Comparison of ENCODE assay signal across 8 mouse cellular contexts in the genomic region with DNA sequence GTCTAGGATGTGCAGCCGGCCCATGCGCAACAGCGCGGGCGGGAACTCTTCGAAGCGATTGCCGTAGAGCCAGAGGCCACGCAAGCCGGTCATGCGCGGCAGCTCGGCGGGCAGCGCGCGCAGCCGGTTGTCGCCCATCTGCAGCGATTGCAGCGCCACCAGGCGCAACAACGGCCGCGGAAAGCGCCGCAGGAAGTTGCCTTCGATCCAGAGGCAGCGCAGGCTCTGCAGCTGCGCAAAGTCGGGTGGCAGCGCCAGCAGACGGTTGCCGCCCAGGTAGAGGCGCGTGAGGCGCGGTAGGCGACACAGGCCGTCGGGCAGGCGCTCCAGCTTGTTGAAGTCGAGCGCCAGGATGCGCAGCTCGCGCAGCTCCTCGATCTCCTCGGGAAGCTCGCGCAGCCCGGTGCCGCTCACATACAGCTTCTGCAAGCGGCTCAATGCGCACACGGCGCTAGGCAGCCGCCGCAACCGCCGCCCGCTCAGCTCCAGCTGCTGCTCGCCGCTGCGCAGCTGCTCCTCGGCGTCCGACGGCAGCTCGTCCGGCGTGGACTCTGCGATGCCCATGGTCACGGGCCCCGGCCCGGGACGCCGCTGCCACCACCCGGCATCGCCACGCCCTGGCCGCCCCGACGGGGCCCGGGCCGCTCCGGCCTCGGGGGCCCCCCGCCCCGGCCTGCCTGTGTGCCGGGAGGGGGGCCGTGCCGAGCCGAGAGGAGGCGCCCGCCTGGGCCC. TPM values are rescaled to one million over a fixed set of nuclear protein-coding genes. Genes with fewer than 3 reads are reported as not detected.
DNase-seq lines count a peak whose midpoint lies in the region; ATAC-seq and TF ChIP-seq lines count a peak whose summit lies in the region.

Gene Lrrc10b (minus strand): TSS at position 722 of the 732 bp plus-strand sequence.

- no peaks in the 10 kb centered on the region for H3K36me3 ChIP-seq in G1E (replicated peaks)
- no peaks in the 10 kb centered on the region for H3K36me3 ChIP-seq in stomach, embryonic 16.5 days (ENCODE audit: control insufficient read depth, insufficient read depth, low read length)

- peak within 1 kb of the TSS; percentile 64 for H3K9ac ChIP-seq in stomach, embryonic 16.5 days (ENCODE audit: low read length)

- H3K4me3 ChIP-seq in G1E (ENCODE audit: low read depth, low read length): 0 out of 2 replicates have a peak within 1 kb of the TSS, but pooled peaks have one; percentile 3
- peak within 1 kb of the TSS; percentile 49 for H3K4me3 ChIP-seq in stomach, embryonic 16.5 days (replicated peaks; ENCODE audit: low read length)
- H3K4me3 ChIP-seq in cerebellum, adult 2 months (replicated peaks; ENCODE audit: insufficient read depth, low read depth, low read length): no peak within 1 kb of the TSS

- peaks cover 5% of the 10 kb centered on the region; the same call in 1 of the 2 replicates for H3K4me1 ChIP-seq in G1E (ENCODE audit: insufficient read depth, low read depth, low read length)
- peaks cover 13% of the 10 kb centered on the region for H3K4me1 ChIP-seq in stomach, embryonic 16.5 days (ENCODE audit: control insufficient read depth, insufficient read depth, low read length)
- H3K4me1 ChIP-seq in cerebellum, adult 2 months (ENCODE audit: control insufficient read depth, insufficient read depth, low read length): no peaks in the 10 kb centered on the region

- no peak for TF ChIP-seq CTCF in G1E (IDR thresholded peaks at IDR 0.05; ENCODE audit: low read depth, low read length)
- TF ChIP-seq CTCF in brain, embryonic 14.5 days (IDR thresholded peaks at IDR 0.05; ENCODE audit: borderline replicate concordance, extremely low read depth, insufficient read depth, insufficient read length): peak; percentile 47
- no peak for TF ChIP-seq CTCF in cerebellum, adult 2 months (IDR thresholded peaks at IDR 0.05; ENCODE audit: borderline replicate concordance, insufficient read depth, low read depth, low read length)

- no peak for TF ChIP-seq POLR2A in brain, embryonic 14.5 days (IDR thresholded peaks at IDR 0.05; ENCODE audit: borderline replicate concordance, extremely low read depth, insufficient read depth, insufficient read length, poor library complexity, severe bottlenecking)
- no peak for TF ChIP-seq POLR2A in cerebellum, adult 2 months (IDR thresholded peaks at IDR 0.05; ENCODE audit: borderline replicate concordance, insufficient read depth, low read length)

- WGBS in stomach, embryonic 16.5 days: under 1% methylated on average over 95 of the region's 96 CpGs
- under 1% methylated on average over 92 of the region's 96 CpGs for WGBS in cerebellum, adult 2 months

- peak within 1 kb of the TSS; percentile 70 for H3K4me2 ChIP-seq in stomach, embryonic 16.5 days (ENCODE audit: low read depth, low read length)

- ATAC-seq in G1E (ENCODE audit: extremely low read depth, insufficient number of reproducible peaks, low FRiP score, poor library complexity, severe bottlenecking): no peak
- peak; percentile 66 for ATAC-seq in stomach, embryonic 16.5 days (ENCODE audit: insufficient read depth, low FRiP score)

- H3K27ac ChIP-seq in stomach, embryonic 16.5 days (ENCODE audit: low read length): peak within 1 kb of the TSS; percentile 19; the same call in 1 of the 2 replicates
- H3K27ac ChIP-seq in cerebellum, adult 2 months (ENCODE audit: insufficient read depth, low read length): no peak within 1 kb of the TSS

- peaks cover 19% of the 10 kb centered on the region for H3K27me3 ChIP-seq in G1E (ENCODE audit: insufficient read depth, low read length)
- peaks cover 71% of the 10 kb centered on the region for H3K27me3 ChIP-seq in stomach, embryonic 16.5 days (ENCODE audit: control insufficient read depth, insufficient read depth, low read length)
- peaks cover 6% of the 10 kb centered on the region; the same call in 1 of the 2 replicates for H3K27me3 ChIP-seq in cerebellum, adult 2 months (ENCODE audit: control insufficient read depth, insufficient read depth, low read length)

- H3K9me3 ChIP-seq in G1E (replicated peaks): peaks cover 14% of the 10 kb centered on the region
- H3K9me3 ChIP-seq in stomach, embryonic 16.5 days (replicated peaks; ENCODE audit: control insufficient read depth, low read length): no peaks in the 10 kb centered on the region

- intact Hi-C loops in gastrocnemius, postnatal 14 days (cut with DNase I; ENCODE audit: low total_unique reads): no loop called here

- DNase-seq in G1E (ENCODE audit: low spot score): no peak
- DNase-seq in brain, embryonic 14.5 days (ENCODE audit: low read depth): peak; percentile 92
- peak; percentile 51 for DNase-seq in gastrocnemius, postnatal 14 days
- DNase-seq in kidney, adult 9 months: peak; percentile 19
- peak; percentile 48 for DNase-seq in liver
- DNase-seq in naive thymus-derived CD4-positive, alpha-beta T cell, adult 2 months (ENCODE audit: low read depth): peak; percentile 21
- DNase-seq in cerebellum, adult 2 months: no peak

RNA-seq across cellular contexts. Expression of gene Lrrc10b, which starts in this region (rescaled TPM):
- total RNA-seq in G1E (2014; fragmentation: Nextera tagmentation) (not detected in 2 replicates), G1E (2017) (0.06 TPM in 1 of 2 replicates, not detected in the other)
- not detected in 2 replicates for polyA plus RNA-seq in G1E (2012)
- 1.4 and 2.0 TPM in 2 replicates for polyA plus RNA-seq in brain, embryonic 14.5 days (2012; rRNA removed)
- under 1 TPM; 0.35 to 0.49 TPM for total RNA-seq in gastrocnemius, postnatal 14 days (2021)
- polyA plus RNA-seq in stomach, embryonic 16.5 days (2015; fragmentation: Nextera tagmentation; extraction: Ambion mirVana): 0.32 and 0.41 TPM in 2 replicates
- polyA plus RNA-seq in cerebellum, adult 2 months (2012; rRNA removed): 0.54 and 0.57 TPM in 2 replicates

Comparison
In these comparisons a context has a peak if more than half of its experiments do, and no peak if none do; other contexts are left out.
1. Peak in DNase-seq in gastrocnemius, postnatal 14 days; RNA of the gene not detected or under 1 TPM.
2. Peak in ATAC-seq, H3K4me3 ChIP-seq, H3K27ac ChIP-seq, H3K9ac ChIP-seq and H3K4me2 ChIP-seq in stomach, embryonic 16.5 days; RNA of the gene not detected or under 1 TPM.
3. DNase-seq: peak in brain, embryonic 14.5 days (single experiment), kidney, adult 9 months (single experiment), liver (single experiment) and naive thymus-derived CD4-positive, alpha-beta T cell, adult 2 months (single experiment); none in G1E (single experiment) and cerebellum, adult 2 months (0 of 2).